Mouse (Mus musculus): ENCODE data around the gene Lrp10.

The Lrp10 gene

DNA sequence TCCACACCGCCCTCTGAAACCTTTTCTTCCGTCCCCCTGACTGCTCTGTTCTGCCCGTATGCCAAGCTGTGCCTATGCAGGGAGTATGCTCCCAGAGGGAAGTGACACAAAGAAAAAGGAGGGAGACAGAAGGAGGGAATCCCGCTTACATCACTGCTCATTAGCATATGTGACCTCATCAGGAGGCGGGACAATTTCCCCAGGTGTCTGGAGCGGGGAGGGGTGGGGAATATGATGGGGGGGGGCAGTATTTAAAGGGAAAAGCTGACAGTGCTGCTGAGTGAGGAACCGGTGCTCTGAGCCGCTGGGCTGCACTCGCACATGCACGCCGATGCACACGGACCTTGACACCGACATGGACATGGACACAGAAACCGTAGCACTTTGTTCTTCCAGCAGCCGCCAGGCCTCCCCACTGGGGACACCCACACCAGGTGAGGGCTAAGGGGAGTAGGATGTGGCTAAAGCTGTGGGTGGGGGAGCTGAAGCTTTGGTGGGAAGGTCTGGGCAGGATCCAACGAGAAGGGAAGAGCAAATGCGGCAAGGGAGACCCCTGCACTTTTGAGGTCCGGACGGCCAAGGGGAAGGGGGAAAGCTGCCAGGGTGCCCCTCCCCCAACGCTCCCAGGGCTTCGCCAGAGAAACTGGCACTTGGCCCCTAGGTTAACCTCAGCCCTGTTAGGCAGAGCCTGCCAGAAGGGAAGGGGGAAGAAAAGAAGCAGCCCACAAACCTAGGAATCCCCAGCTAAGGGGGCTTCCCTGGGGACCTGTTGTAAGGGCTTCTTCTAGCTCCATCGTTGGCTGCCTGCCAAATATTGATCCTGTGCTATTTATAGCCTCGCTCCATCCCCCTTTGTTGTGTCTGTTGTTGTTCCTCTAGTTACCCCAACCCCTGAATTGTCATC lies 12.3 kb downstream of the Lrp10 start, which contains the start of gene Rem2:
TSS of gene Rem2 (plus strand) at position 160 of the 904 bp plus-strand sequence.
- DNase-seq (ENCODE audit: low spot score in 2 of 2) = no peak

DNA sequence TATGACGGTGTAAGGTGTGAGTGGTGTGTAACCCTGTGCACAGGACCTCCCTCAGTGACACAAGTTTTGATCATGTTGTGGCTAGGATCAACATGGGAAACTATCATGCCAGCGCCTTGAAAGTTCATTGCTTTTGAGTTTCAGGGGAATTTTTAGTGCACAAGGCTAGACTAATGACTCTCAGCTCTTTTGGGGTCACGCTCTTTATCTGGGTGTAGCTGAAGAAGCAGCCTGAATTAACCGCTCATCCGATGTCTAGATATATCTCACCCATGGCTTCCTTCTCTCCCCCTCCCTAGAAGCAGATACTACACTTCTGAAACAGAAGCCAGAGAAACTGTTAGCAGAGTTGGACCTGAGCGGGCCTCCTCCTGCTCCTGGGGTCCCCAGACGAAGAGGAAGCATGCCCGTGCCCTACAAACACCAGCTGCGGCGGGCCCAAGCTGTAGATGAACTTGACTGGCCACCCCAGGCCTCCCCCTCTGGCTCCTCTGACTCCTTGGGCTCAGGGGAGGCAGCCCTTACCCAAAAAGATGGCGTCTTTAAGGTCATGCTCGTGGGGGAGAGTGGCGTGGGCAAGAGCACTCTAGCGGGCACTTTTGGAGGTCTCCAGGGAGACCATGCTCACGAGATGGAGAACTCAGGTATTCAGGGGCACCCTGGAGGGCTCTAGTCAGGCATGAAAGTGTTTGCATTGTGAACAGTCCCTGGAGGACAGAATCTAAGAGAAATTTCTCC lies 13.4 kb downstream of the Lrp10 start:
- peak in 1 of 2 experiments; percentile 65 for DNase-seq (ENCODE audit: low spot score in 2 of 2)

DNA sequence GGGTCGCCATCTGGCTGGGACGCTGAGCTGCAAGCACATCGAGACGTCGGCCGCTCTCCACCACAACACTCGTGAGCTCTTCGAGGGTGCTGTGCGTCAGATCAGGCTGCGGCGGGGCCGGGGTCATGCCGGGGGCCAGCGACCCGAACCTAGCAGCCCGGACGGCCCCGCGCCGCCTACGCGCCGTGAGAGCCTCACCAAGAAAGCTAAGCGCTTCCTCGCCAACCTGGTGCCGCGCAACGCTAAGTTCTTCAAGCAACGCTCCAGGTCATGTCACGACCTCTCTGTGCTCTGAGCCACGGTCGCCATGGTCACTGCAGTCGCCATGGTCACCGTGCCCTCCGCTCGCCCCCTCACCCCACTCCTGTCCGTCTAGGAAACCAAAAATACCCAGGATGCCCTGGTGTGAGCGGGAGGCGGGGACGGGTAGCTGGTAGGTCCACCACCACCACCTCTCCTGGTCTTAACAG lies 15.5 kb downstream of the Lrp10 start:
- DNase-seq (ENCODE audit: low spot score in 2 of 2) = peak in 1 of 2 experiments; percentile 71

DNA sequence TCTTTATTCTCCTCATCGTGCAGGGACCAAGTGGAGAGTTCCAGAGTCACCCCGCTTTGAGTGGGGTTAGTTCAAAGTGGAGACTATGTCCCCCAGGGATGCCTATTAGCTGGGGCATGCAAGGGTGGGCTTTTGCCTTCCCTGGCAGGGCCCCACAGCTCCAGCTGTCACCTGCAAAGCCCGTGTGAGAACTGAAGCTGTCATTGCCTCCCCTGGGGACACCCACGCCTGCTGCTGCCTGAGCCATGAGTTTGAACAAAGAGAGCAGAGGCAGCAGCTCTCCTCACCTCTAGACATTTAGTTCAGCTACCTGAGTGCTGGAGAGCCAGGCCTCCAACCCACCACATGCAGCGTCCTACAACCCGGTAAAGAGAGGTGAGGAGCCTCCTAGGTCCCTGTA lies 16.7 kb downstream of the Lrp10 start:
- peak; percentile 49 to 73 for DNase-seq (ENCODE audit: low spot score in 2 of 2)

DNA sequence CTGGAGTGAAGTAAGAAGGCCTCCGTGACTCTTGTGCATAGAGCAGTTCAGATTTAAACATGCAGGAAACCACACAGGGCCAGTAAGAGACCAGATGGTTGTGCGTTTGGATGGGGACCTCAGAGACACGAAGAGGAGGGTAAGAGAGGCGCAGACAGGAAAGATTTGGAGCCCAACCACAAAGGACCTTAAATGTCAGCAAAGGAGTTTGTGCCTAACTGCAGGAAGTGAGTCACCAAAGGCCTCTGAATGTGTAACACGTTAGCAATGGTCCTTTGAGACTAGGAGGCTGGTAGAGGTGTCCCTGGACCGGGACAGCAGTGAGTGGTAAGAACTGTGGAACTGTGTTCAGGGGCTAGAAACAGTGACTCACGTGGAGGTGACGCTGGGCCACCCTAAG lies 17.5 kb downstream of the Lrp10 start:
- no peak for DNase-seq (ENCODE audit: low spot score in 2 of 2)

DNA sequence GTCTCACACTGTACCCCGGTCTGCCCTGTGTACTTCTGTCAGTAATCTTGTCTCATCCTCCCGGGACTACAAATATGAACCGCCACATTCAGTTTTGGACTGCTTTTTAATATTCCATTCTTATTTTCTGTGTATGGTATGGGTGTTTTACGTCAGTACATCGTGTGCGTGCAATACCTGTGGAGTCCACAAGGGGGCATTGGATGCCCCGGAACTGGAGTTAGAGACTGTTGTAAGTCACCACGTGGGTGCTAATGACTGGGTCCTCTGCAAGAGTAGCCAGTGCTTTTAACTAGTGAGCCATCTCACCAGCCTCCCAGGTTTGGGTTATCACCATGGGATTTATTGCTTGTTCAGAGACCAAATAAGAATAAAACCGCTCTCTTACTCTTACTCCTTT lies 18.6 kb downstream of the Lrp10 start:
- DNase-seq (ENCODE audit: low spot score in 2 of 2) = peak; percentile 69 to 88

DNA sequence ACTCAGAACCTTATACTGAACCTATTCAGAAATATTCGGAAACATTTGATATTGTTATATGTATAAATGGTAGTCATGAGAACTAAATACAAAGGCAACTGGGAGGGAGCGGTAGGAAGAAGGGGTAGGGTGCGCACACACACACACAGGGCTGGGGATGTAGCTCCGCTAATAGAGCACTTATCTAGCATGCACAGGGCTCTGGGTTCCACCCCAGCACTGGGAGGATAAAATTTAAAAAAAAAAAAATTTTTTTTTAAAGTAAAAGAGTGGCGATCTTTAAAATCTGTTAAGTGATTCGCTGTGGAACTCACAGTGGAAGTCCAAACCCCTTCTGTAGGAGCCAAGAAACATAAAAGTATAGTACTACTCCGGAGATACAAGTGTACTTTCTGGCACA lies 22.0 kb downstream of the Lrp10 start:
- no peak for DNase-seq (ENCODE audit: low spot score in 2 of 2)

DNA sequence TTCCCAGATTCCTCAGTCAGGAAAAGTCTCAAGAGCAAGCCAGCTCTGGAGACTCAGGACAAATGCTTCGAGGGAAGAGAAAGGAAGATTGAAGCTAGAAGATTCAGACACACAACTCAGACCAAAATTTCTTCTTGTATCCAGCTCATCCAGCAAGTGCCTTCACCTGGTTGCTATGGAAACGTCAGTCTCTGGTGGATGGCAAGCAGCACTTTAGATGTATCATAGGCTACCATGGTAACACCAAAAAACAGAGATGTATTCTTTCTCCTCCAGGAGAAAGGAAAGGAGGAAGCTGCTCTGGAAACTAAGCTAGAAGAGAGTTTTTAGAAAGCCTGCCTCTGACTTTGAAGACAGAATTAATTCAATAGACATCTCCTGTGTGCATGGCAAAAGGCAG lies 23.8 kb downstream of the Lrp10 start:
- no peak for DNase-seq (ENCODE audit: low spot score in 2 of 2)

DNA sequence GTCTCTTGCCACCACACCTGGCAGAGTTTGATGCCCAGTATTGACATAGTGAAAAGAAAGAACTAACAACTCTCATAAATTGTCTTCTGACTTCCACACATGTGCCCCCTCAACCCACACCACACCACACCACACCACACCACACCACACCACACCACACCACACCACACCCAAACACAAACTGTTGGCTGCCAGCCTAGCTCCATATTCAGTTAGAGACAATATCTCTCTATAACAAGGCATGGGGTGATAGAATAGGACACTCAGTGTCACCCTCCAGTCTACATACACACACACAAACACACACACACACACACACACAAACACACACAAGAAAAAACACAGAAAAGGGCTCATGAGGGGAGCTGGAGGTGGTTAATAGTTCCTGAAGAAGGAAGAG lies 24.4 kb downstream of the Lrp10 start:
- no peak for DNase-seq (ENCODE audit: low spot score in 2 of 2)

DNA sequence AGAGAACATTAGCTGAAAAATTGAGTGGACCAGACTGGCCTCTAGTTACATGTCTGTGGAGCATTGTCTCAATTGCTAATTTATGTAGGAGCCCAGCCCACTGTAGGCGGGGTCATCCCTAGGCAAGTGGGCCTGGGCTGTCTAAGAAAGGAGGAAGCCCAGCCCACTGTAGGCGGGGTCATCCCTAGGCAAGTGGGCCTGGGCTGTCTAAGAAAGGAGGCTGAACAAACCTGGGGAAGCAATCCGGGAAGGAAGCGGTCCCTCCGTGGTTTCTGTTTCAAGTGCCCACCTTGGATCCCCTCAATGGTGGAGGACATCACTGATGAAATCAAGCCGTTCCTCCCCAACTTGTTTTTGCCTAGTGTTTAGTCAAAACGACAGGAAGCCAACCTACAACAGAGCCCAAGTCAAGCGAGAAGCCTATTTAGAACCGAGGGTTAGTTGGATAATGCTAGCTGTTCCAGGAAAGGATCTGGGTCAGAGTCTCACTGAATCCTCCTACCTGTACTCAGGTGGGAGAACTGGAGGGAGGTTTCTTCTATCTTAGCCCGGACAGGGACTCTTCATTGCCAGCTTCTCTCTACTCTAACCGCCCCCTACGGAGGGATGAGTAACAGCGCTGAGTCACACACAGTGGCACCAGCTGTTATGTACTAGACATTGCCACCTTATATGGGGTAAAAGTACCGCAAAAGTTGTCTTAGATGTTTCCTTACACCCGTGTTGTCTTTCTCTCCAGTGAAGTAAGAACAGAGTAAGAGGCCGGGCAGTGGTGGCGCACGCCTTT lies 28.6 kb downstream of the Lrp10 start:
- no peak for DNase-seq (ENCODE audit: low spot score in 2 of 2)

DNA sequence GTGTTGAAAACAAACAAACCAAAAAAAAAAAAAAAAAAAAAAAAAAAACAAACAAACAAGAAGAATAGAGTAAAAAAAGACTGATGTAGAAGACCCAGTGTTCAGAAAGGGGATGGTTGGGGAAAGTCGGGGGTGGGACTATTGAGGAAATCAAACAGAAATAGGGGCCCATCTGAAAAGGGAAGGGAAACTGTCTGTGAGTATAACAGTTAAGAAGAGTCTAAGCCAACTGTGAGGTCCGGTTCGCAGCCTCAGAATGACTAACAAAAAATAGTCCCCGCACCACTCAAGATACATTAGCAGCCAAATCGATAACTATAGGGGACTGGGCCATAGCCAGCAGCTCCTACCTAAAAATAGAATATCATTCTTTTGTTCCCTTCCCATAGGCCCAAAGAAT lies 29.3 kb downstream of the Lrp10 start:
- no peak for DNase-seq (ENCODE audit: low spot score in 2 of 2)

DNA sequence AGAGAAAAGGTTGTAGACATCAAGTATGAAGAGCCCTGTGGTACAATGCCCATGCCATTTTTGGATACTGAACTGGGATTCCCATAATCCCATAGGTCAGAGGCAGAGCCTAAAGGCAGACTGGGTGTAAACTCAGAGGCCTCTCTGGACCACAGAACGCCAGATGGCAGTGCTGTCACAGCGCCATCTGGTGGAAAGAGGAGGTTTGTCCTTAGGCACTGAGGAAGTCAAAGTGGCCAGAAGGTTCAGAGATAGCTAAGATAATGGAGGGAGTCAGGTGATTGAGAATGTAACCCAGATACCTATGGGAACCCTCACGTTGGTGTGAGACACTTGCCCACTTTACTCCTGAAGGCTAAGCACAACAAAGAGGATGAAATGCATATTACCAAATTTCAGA lies 30.3 kb downstream of the Lrp10 start:
- DNase-seq (ENCODE audit: low spot score in 2 of 2) = peak; percentile 76 to 88

DNA sequence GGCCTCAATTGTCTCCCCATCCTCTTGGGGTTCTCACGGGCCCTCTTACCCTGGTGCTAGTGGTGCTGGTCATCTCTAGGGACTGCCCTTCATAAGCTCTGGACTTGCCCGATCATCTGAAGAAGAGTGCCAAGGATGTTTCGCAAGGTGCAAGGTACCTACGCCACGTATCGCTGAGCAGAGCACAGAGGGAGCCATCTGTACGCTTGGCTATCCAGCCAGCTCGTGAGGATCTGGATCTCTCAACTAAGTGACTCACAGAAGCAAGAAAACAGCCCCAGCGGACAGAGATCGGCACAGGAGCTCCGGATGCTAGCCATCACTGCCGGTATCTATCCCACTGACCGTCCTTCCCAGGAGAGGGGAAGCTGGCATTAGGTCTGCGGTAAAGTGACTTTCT lies 32.8 kb downstream of the Lrp10 start:
- DNase-seq (ENCODE audit: low spot score in 2 of 2) = no peak

DNA sequence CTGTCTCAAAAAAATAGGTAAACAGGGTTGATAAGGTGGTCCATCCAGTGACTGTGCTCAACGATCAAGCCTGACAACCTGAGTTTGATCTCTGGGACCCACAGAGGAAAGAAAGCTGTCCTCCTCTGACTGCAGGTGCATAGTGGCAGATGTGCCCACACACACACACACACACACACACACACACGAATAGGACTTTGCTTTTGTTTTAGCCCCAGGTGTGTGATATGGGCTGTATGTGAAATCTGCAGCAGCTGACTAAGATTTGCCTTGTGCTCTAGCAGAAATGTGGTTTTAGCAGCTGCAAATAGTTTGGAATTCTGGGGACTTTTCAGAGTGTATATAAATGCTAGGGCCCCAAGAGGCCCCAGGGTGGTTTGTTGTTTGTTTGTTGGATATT lies 35.4 kb downstream of the Lrp10 start:
- DNase-seq (ENCODE audit: low spot score in 2 of 2) = no peak

DNA sequence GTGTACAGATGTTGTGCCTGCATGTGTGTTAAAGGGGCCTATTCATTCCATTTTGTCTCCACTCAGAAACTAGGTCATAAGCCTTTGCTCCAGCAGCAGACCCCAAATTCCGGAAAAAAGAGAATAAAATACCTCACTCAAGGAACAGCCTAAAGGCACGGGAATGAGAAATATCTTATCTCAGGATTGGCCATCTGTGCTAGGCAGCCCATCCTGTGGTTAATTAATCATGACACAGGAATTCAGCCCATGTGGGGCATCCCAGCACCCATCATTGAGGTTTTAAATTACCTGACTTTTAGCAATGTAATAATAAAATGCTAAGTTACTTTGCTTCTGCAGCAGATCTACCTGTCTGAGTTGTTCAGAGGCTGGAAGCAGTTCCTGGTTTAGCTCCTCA lies 37.4 kb downstream of the Lrp10 start:
- no peak for DNase-seq (ENCODE audit: low spot score in 2 of 2)

DNA sequence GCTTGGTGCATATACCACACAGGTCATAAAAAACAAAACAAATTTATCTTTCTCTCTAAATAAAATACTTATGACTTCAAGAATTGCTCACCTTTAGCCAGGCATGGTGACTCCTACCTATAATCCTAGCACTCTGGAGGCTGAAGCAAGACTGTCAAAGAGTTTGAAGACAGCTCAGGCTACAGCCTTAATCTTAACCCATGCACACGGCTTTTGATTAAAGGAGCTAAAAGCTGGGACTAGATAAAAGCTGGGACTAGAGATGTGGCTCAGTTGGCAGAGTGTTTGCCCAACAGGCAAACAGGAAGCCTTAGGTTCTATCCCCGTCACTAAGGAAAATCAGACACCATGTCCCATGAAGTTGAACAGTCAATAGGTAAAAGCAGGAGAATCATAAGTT lies 39.2 kb downstream of the Lrp10 start:
- DNase-seq (ENCODE audit: low spot score in 2 of 2) = no peak

DNA sequence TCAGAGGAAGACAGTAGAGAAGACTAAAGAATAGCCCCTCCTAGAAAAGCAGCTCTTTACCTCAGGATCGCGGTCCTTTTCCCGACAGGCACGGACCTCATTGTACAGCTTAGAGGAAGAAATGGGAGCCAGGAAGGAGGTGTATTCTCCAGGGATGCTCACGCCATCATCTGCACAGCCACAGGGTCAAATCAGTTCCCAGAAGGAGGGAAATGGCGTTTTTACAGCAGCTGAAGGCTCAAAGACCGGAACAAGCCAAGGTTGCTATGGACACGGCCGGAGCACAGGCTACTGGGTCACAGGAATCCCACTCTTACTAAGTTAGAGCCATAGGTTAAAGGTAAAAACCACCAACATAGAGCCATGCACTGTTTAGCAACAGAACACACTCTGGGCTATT lies 45.8 kb downstream of the Lrp10 start:
- DNase-seq (ENCODE audit: low spot score in 2 of 2) = no peak

DNA sequence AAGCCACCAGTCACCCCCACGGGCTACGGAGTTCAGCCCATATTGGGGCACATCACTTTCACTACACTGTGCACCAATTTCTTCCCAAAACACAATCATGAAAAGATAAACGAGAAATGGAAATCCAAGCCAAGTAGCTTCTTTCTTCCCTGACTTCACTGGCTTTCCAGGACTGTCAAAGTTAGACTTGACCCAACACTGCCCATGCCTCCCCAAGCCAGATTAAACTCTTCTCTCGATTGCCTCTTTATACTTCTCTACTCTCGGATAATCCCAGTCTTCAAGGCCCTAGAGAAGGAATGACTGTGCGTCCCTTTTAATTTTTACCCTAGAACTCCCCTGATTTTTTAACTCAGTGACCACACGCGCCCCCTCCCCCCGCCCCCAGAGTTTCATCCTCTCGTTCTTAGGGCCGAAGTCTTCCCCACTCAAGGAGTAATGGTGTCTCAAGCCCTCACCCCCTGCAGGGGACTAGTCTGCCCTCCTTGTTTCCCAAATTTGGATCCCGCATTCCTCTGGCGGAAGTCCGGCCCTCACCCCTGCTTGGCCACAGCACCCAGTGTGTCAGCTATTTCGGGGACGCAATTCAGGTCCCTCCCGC lies 52.9 kb downstream of the Lrp10 start:
- no peak for DNase-seq (ENCODE audit: low spot score in 2 of 2)
